Mouse (Mus musculus) spleen, embryonic (tissue): ENCODE measurements around the gene Klhl12.
"Not testable (repeated sequence)": the region's sequence is repeated elsewhere in the genome, so short reads cannot be mapped to it uniquely, and the experiment has no call there.

Experiments used
- CTCF ChIA-PET: fragments of 350-600 bp; sonication (Branson Sonifier 250); formaldehyde crosslinking; loops from one replicate; lab custom pipeline; 2022; lab: Charles Lee

Klhl12 gene

DNA sequence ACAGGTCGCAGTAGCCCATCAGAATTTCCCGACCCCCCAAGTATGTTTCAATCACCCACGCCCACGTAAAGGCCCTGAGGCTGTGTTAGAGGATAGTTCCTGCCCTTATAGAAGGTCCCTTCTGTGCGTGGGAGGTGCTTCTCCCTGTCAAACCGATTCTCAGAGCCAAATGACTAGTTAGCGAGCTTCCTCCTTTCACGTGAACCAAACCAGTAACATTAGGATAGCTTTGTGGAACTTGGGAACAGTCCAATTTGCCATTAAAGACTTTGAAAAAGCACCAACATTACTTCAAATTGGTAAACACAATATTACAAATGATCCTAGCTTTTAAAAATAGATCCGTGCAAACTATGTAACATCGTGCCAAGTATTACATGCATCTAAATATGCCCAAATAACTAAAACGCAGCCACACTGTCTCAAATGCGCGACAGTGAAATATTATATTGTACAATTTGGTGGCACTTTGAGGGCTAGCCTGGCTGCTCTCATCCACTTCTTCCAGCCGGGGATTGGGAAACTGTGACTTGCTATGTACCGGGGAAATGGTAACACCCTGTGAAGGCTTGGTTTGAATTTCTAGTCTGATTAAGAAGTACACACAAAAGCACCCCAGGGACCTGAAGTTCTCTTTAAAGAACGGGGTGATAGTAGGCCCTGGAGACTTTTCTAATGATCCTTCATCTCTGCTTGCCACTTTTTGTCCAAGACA, 58.7 kb downstream of the Klhl12 start:
- CTCF ChIA-PET: no interaction called here

DNA sequence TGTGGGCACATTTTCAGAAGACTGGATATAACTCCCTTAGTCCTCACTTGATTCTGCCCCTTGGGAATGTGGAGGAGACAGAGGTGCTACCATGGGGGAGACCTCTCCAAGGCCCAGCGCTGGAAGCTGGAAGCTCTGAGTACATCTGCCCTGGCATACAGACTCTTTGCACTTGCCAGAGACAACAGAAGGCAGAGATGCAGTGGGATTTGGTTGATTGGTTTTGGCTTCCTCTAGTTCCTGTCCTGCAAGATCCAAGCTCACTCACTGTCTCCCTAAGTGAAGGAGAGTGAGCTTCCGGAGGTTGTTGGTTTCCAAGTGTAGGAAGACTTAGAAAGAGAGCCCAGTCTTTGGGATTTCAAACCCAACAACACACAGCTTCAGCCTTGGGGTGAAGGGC, 60.6 kb downstream of the Klhl12 start:
- CTCF ChIA-PET: interaction anchor here (0.7 kb wide), 1 partner anchor 403 kb away, joined by 9 read pairs; no protein-coding TSS in a partner anchor

DNA sequence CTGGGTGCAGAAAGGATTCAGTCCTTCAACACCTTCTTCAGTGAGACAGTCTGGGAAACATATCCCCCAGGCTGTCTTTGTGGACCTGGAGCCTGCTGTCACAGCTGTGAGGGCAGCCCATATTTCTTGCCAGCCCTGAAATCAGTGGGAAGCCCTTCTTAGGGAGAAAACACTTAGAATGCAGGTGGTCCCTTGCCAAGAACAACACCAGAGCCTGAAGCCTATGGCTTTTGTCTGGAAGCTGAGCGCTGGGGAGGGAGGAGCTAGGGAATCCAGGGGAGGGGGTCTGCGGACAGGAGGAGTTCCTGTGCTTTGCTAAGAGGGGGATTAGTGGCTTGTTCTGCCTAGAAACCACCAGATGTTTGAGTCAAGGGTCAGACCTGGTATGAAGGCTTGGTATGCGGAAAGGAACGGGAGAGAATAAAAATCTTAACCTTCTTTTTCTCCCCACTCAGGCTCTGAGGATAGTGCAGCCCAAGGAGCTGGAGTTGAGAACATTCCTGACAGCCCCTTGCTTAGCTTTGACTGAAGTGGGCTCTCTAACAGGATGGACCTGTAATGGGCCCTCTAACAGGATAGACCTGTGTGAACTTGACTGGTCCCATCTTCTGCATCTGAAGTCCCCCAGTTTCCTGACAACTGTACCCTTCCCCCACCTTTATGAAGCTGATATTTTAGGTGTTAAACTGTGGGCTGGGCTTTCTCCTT, 61.3 kb downstream of the Klhl12 start:
- CTCF ChIA-PET: no interaction called here

DNA sequence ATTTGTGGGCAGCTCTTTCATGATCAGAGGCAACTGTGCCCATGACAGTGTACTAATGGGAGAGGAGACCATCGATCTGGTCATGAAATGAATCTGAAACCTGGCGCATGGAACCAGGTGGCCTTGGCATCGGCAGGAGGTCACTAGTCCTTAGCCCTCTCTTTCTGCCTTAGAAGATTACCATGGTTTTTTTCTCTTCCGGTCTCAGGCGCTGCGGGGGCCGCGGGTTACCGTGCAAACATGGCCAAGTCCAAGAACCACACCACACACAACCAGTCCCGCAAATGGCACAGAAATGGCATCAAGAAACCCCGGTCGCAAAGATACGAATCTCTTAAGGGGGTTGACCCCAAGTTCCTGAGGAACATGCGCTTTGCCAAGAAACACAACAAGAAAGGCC, 62.5 kb downstream of the Klhl12 start:
- CTCF ChIA-PET: not testable (repeated sequence)

- CTCF ChIA-PET: interaction anchor here (0.7 to 1.2 kb wide), 2 partner anchors 17 to 37 kb away, joined by 3 to 5 read pairs; no protein-coding TSS in a partner anchor
Measured at GRCm38 (mm10) chr1:134518677-134519076, 63.3 kb downstream of the Klhl12 start.

- CTCF ChIA-PET: interaction anchor here (0.7 to 1.2 kb wide), 2 partner anchors 18 to 36 kb away, joined by 3 to 5 read pairs; no protein-coding TSS in a partner anchor
Measured at GRCm38 (mm10) chr1:134519201-134519600, 63.9 kb downstream of the Klhl12 start.

GRCm38 (mm10) chr1:134520001-134520721, 64.8 kb downstream of the Klhl12 start:
- CTCF ChIA-PET: no interaction called here

- CTCF ChIA-PET: no interaction called here
Measured at GRCm38 (mm10) chr1:134521163-134521562, 65.8 kb downstream of the Klhl12 start.

- CTCF ChIA-PET: interaction anchor here (0.6 to 0.7 kb wide), 2 partner anchors 291 to 311 kb away, joined by 4 to 13 read pairs; no protein-coding TSS in a partner anchor
Measured at GRCm38 (mm10) chr1:134522325-134522724, 67.0 kb downstream of the Klhl12 start.

DNA sequence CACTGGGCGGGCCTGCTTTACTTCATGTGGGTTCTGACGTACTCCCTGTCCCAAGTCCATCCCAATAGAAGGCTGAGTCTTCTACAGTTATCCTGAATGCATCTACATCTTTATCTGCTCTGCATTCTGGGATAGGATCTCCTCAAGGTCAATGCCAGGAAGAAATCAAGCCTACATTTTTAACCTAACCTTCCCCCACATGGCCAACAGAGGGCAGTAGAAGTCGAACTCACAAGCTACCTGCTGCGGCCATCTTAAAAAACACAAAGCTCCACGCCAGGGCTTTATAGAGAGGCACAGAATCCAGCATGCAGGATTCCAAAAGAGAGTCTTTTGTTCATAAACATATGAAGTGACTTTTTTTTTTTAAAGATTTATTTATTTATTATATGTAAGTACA, 69.1 kb downstream of the Klhl12 start:
- CTCF ChIA-PET: no interaction called here

DNA sequence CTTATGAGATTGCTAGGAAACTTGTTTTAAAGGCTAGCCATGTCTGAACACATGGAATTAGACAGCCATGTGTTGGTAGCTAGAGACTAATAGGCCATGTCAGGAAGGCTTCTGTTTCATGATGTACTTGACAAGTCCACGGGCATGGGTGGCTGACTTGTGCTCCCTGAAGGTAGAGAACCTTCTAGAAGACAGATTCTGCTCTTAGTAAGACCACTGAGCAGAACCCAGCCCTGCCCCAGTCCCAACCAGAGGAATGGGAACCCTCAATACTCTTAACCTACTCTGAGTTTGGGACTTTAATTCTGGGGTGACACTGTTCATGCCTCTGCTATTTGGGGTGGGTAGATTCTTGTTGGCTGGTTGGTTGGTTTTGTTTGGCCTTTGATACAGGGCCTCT, 69.7 kb downstream of the Klhl12 start:
- CTCF ChIA-PET: no interaction called here

- CTCF ChIA-PET: no interaction called here
Measured at GRCm38 (mm10) chr1:134526752-134527151, 71.4 kb downstream of the Klhl12 start.

DNA sequence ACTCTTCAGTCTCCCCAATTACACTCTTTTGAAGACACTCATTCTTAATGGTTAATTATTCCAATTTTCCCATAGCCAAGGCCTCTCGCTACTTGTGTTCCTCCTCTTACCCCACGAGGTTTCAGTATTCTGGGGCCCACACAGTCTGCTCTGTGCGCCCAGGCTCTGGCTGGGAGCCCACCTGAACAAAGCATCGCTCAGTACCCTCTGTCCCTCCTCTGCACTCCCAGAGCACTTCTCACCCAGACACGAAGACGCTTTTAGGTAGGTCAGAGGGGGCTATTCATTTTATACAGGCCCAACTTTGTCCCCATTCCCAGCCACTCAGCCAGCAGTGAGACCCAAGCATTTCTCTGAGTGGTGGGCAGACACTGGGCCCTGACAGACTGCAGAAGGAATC, 75.3 kb downstream of the Klhl12 start:
- CTCF ChIA-PET: no interaction called here

DNA sequence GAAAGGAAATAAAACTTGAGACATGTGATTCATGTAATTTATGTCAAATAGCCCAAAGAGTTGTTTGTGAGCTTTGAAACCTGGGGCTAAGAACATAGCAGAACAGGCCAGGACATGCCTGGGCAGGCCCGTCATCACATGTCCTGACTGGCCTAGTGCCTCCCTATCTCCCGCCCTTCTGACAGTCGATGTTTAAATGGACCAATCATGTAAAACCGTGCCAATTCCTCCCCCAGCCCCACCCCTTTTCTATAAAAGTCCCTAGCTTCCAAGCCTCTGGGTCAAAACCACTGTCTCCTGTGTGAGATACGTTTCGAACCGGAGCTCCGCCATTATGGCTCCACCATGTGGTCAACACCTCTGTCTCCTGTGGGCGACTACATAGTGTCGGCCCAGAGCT, 78.4 kb downstream of the Klhl12 start:
- CTCF ChIA-PET: not testable (repeated sequence)

GRCm38 (mm10) chr1:134535054-134535453, 79.7 kb downstream of the Klhl12 start:
- CTCF ChIA-PET: no interaction called here

- CTCF ChIA-PET: no interaction called here
Measured at GRCm38 (mm10) chr1:134535513-134535912, 80.2 kb downstream of the Klhl12 start.

GRCm38 (mm10) chr1:134540610-134541009, 85.3 kb downstream of the Klhl12 start:
- CTCF ChIA-PET: no interaction called here
